Mouse (Mus musculus) ES-E14 (cell line): ENCODE data around the gene Fyn.

Experiments
- CHD2 ChIP-seq: IDR thresholded peaks from 2 replicates; pipeline ENCODE4 v1.6.1; 2014; ENCODE audit warnings: mild to moderate bottlenecking, low read depth, low read length, inconsistent platforms
- ZC3H11A ChIP-seq: IDR thresholded peaks from 2 replicates; pipeline ENCODE4 v1.6.1; 2012; ENCODE audit warnings: low read depth, mild to moderate bottlenecking, inconsistent platforms, low read length, borderline replicate concordance
- ZNF384 ChIP-seq: IDR thresholded peaks from 2 replicates; pipeline ENCODE4 v1.6.1; 2012; ENCODE audit warnings: low read depth, low read length, inconsistent platforms

DNA sequence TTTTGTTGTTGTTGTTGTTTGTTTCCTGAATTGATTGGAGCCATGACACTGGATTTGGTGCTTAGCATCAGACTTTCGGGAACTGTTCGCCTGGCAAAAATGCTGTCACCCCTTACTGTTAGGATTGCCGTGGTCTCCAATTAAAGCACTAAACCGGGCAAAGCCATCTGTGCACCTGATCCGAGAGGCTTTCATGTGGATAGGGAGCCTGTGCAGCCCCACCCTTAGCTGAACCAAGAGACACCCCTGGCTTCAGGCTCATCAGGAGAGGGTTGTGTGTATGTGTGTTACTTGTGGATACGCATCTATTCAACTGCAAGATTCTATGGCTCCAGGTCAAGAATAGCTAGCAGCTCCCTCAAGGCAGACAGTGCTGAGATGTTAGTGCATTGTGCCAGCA is 207.8 kb downstream of the Fyn start:
- TF ChIP-seq CHD2 (no peak), ZNF384 (no peak), ZC3H11A (no peak)
